Mouse (Mus musculus): Measurements from ENCODE around the gene Cacng2. TPM values are rescaled to one million over a fixed set of nuclear protein-coding genes. Genes with fewer than 3 reads are reported as not detected.

The Cacng2 gene
- total RNA-seq, 2 experiments from 2014 or later: 54.1 to 56.5 TPM

DNA sequence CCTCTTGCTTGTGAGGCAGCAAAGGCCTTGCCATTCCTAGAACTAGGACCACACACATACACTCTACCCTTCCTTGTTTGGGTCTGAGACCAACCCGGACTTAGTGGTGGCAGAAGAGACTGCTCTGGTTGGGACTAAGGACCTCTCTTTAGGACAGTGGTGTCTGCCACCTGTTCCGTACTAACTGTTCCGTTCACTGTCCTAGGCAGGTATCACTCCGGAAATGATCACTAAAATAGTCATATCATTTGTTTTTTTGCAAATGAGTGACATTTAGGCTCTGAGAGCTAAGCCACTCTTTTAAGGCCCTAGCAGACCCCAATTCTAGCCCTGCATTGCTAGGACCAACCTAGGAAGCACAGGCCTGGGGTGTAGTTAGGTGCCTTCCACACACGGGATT, 26.2 kb downstream of the Cacng2 start:
- intact Hi-C loops (cut with DNase I): no loop called here
- no peak for DNase-seq (ENCODE audit: low spot score in 2 of 2)

GRCm38 (mm10) chr15:78082841-78083572, 36.8 kb downstream of the Cacng2 start:
- intact Hi-C loops (cut with DNase I): no loop called here
- DNase-seq (ENCODE audit: low spot score in 2 of 2): no peak

- no peak for DNase-seq (ENCODE audit: low spot score in 2 of 2)
- intact Hi-C loops (cut with DNase I): no loop called here
Observed at GRCm38 (mm10) chr15:78082149-78082548, 37.7 kb downstream of the Cacng2 start.

- DNase-seq (ENCODE audit: low spot score in 2 of 2): no peak
- intact Hi-C loops (cut with DNase I): no loop called here
Observed at GRCm38 (mm10) chr15:78081384-78081783, 38.4 kb downstream of the Cacng2 start.

GRCm38 (mm10) chr15:78080326-78080725, 39.5 kb downstream of the Cacng2 start:
- DNase-seq (ENCODE audit: low spot score in 2 of 2): no peak
- intact Hi-C loops (cut with DNase I): no loop called here

DNA sequence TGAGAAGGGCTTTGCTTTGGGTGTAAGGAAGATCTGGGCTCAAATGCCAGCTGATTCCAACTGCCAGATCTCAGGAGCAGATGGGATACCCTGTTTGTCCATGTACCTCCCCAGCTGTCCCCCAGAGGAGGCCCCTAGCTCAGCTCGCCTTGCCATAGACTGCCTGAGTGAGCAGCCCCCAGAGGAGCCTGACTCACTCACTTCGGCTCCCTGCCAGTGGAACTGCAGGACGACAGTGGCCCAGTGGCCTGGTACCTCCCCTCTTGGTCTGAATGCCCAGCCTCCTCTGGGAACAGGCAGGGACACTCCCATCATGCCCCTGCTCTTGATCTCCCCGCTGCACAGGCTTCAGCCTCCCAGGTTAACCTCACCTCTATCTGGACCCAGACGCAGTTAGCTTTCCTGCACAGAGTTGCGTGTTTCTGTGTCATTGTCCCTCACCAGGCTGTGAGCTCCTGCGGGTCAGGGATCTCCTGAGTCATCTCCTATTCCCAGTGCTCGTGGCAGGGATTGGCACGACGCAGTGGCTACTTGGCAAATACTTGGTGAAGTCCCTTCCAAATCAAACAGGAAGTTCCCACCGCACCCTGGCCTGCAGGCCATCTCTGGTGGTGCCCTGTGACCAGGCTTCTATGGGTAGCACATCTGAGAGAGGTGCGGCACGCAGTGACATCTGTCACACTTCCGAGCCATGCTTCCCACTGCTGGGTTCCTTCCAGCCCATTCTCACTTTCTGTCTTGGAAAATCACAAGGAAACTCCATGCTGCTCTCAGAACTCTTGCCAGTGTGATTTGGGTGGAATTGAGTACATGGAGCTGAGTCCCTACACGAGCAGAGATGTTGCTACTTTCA, 40.8 kb downstream of the Cacng2 start:
- peak; percentile 49 to 62 for DNase-seq (ENCODE audit: low spot score in 2 of 2)
- intact Hi-C loops (cut with DNase I): no loop called here

- no peak for DNase-seq (ENCODE audit: low spot score in 2 of 2)
- intact Hi-C loops (cut with DNase I): no loop called here
Observed at GRCm38 (mm10) chr15:78078206-78078605, 41.6 kb downstream of the Cacng2 start.

- intact Hi-C loops (cut with DNase I): no loop called here
- DNase-seq (ENCODE audit: low spot score in 2 of 2): no peak
Observed at GRCm38 (mm10) chr15:78075921-78076320, 43.9 kb downstream of the Cacng2 start.

- intact Hi-C loops (cut with DNase I): no loop called here
- DNase-seq (ENCODE audit: low spot score in 2 of 2): no peak
Observed at GRCm38 (mm10) chr15:78073109-78073508, 46.7 kb downstream of the Cacng2 start.

DNA sequence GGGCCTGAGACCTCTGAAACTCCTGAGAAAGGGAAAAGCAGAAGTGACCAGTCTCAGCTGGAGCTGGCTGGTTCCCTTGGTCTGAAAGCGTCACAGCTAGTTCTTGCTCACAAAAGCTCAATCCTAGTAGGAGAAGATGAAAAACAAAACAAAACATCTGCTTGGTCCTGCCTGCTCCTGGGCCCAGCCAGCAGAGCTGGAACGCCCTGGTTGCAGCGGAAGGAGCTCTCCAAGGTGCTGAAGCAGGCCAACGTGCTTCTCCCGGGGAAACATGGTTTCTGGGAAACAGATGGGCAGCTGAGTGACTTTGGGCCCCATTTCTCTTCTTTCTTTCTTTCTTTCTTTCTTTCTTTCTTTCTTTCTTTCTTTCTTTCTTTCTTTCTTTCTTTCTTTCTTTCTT, 53.4 kb downstream of the Cacng2 start:
- intact Hi-C loops (cut with DNase I): no loop called here

GRCm38 (mm10) chr15:78065541-78065940, 54.3 kb downstream of the Cacng2 start:
- intact Hi-C loops (cut with DNase I): no loop called here

More for the DNA sequence above, 53.4 kb downstream of the Cacng2 start:
- DNase-seq (ENCODE audit: low spot score in 2 of 2): no peak

GRCm38 (mm10) chr15:78064340-78064739, 55.5 kb downstream of the Cacng2 start:
- intact Hi-C loops (cut with DNase I): loop anchor here (5.0 kb wide), 1 partner anchor 53 kb away; no protein-coding TSS in a partner anchor
- DNase-seq (ENCODE audit: low spot score in 2 of 2): peak; percentile 34 to 62

More at GRCm38 (mm10) chr15:78065541-78065940, 54.3 kb downstream of the Cacng2 start:
- no peak for DNase-seq (ENCODE audit: low spot score in 2 of 2)

DNA sequence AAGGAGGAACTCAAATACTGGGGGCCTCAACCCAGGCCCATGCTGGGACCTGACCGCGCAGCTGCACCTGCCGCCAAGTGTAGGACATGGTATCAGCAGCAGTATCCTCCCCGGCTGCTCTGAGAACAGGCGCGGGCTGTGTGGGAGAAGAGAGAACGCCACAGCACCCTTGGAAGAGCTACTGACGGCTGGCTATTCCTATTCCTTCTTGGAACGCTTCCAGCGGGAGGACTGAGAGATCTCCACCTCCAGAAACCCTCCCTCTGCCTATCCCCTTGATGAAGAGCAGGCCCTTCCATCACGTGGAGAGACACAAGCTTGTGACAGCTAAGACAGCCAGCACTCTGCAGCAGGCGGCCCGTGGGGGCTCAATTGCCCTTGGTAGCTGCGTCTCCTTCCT, 57.4 kb downstream of the Cacng2 start:
- peak; percentile 71 to 73 for DNase-seq (ENCODE audit: low spot score in 2 of 2)
- intact Hi-C loops (cut with DNase I): loop anchor here (5.0 kb wide), 1 partner anchor 55 kb away; no protein-coding TSS in a partner anchor

DNA sequence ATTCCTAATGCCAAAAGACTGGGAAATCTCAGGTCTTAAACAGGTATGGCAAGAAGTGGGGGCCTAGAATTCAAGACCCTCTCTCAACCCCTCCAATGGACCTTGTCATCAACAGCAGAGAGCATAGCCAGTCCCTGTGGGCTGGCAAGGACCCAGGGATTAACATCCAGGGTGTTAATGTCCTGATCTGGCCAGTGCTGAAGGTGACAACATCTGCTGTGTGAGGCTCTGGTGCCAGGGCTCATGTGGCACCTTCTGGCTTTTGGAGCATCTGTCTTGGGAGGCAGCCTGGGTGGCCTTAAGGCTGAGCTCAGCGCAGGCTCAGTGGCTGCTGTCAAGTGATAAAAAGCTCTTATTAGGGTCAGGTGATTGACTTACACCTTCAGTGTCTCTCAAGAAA, 62.9 kb downstream of the Cacng2 start:
- intact Hi-C loops (cut with DNase I): no loop called here
- no peak for DNase-seq (ENCODE audit: low spot score in 2 of 2)

GRCm38 (mm10) chr15:78050682-78051081, 69.1 kb downstream of the Cacng2 start:
- intact Hi-C loops (cut with DNase I): loop anchor here (5.0 kb wide), 1 partner anchor 68 kb away; no protein-coding TSS in a partner anchor
- peak; percentile 31 to 42 for DNase-seq (ENCODE audit: low spot score in 2 of 2)

- intact Hi-C loops (cut with DNase I): loop anchor here (5.0 kb wide), 1 partner anchor 68 kb away; no protein-coding TSS in a partner anchor
- DNase-seq (ENCODE audit: low spot score in 2 of 2): peak in 1 of 2 experiments; percentile 22
Observed at GRCm38 (mm10) chr15:78049933-78050332, 69.9 kb downstream of the Cacng2 start.

DNA sequence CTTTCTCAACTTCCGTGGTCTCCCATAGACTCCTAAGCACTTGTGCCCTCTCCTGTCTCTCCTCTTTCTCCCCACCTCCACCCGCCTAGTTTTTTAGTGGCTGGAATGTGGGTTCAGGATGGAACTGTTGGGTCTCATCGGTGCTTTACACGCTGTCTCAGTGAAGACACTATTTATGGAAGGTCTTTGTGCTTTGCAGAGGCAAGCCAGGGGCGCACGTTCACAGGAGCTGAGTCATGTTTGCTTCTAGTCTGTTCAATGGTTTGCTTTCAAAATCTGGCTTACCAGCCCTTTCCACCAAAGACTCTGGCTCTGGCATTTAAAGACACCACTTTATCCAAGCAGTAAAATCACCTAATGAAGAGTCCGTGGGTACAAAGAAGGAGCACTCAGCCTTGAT, 74.0 kb downstream of the Cacng2 start:
- intact Hi-C loops (cut with DNase I): loop anchor here (1.0 kb wide), 1 partner anchor 72 kb away; no protein-coding TSS in a partner anchor
- peak; percentile 25 to 50 for DNase-seq (ENCODE audit: low spot score in 2 of 2)

GRCm38 (mm10) chr15:78045314-78045713, 74.5 kb downstream of the Cacng2 start:
- DNase-seq (ENCODE audit: low spot score in 2 of 2): peak; percentile 35 to 51

GRCm38 (mm10) chr15:78044826-78045225, 75.0 kb downstream of the Cacng2 start:
- intact Hi-C loops (cut with DNase I): loop anchor here (1.0 kb wide), 1 partner anchor 73 kb away; no protein-coding TSS in a partner anchor
- DNase-seq (ENCODE audit: low spot score in 2 of 2): peak; percentile 69 to 78

More at GRCm38 (mm10) chr15:78045314-78045713, 74.5 kb downstream of the Cacng2 start:
- intact Hi-C loops (cut with DNase I): loop anchor here (1.0 kb wide), 1 partner anchor 73 kb away; no protein-coding TSS in a partner anchor

DNA sequence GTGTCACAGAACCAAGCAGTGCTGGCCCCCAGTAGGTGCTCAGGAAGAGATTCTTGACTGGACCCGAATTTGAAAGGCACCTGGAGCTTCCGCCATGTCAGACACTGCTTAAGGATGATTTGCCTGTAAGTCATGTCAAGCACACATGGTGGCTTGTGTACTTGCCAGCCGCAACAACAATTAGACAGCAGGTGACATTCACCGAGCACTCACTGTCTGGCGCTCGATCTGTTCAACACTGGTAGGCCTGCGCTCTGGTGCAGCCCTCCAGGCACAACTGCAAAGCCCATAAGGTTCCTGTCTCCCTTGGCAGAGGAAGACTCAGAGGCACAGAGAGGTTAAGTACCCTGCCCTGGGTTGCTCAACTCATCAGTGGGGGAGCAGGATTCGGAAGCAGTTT, 77.1 kb downstream of the Cacng2 start:
- intact Hi-C loops (cut with DNase I): no loop called here
- no peak for DNase-seq (ENCODE audit: low spot score in 2 of 2)
